Mouse (Mus musculus): ENCODE data around the gene Cnot11.

DNA sequence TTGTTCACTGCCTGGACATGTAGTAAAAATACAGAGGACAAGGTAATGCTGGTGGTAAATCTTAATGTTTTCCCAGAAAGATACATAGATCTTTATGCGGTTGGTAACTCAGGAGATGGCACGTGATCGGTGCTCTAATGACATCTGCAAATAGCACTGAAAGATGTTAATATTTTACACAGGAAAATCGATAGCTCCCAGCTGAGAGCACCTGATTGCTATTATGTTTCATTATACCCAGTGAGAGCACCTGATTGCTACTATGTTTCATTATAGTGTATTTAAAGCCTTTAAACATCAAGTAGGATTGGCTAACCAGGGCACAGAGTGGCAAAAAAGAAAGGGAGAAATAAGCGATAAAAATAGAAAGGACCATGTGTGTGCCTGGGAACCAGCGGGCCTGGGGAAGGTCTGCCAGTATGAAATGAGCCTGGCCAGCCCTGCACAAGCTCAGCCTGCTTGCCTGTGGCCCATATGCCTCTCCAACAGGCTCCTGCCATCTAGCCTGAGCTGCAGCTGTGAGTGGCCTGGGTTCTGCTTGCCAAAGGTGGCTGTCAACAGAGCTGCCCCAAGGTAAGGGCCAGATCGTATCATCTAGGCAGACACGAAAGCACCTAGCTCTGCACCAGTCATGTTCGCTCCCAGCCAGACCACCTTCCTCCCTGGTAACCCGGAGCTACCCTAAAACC lies 19.3 kb upstream of the Cnot11 start:
- TF ChIP-seq POLR2A (IDR thresholded peaks at IDR 0.05; ENCODE audit: borderline replicate concordance, control insufficient read depth, low read depth, low read length) (no peak), CTCF (IDR thresholded peaks at IDR 0.05; ENCODE audit: control insufficient read depth, insufficient read depth, low read length) (no peak)
